Mouse (Mus musculus) liver, embryonic 14.5 days (tissue): Measurements from ENCODE around the gene Sp100. TPM values are rescaled to one million over a fixed set of nuclear protein-coding genes. Genes with fewer than 3 reads are reported as not detected.
A peak's percentile ranks its signal among the peaks of the same experiment; 100 is the strongest.
"Not testable (repeated sequence)": the region's sequence is repeated elsewhere in the genome, so short reads cannot be mapped to it uniquely, and the experiment has no call there.

Experiments used
- ATAC-seq: fragments of 200-750 bp; cut with Nextera tagmentation; 2 replicates; pipeline ENCODE4 v1.8.0; 2017; ENCODE audit warnings: moderate number of reproducible peaks, mild to moderate bottlenecking, moderate library complexity; ENCODE audit not compliant: insufficient read depth
- DNase-seq, 3 experiments: peaks; one replicate each; pipeline ENCODE4 v3.0.0-alpha.2; 2012 to 2013; ENCODE audit warnings: low read depth in 3 of 3, low spot score in 3 of 3
- H3K27ac ChIP-seq: fragments of 300-500 bp; sonication (generic); 2 replicates; pipeline ENCODE4 v1.5.1; 2014; ENCODE audit warnings: moderate library complexity, mild to moderate bottlenecking, control low read depth, inconsistent platforms
- H3K27me3 ChIP-seq: fragments of 300-500 bp; sonication (generic); 2 replicates; pipeline ENCODE4 v1.6.1; 2014; ENCODE audit warnings: mild to moderate bottlenecking, low read length, moderate library complexity; ENCODE audit not compliant: control insufficient read depth, insufficient read depth
- H3K36me3 ChIP-seq: fragments of 300-500 bp; sonication (generic); replicated peaks from 2 replicates; pipeline ENCODE4 v1.6.1; 2014; ENCODE audit warnings: low read depth; ENCODE audit not compliant: control insufficient read depth, insufficient read depth
- H3K4me1 ChIP-seq, 2 experiments: fragments of 200-500 bp in 1 of 2; fragments of 300-500 bp in 1 of 2; sonication (generic) in 1 of 2; replicated peaks; 2 replicates each; pipeline ENCODE4 v1.6.1; 2012 to 2014; ENCODE audit warnings: antibody characterized with exemption in 1 of 2, inconsistent platforms in 1 of 2, low read length in 1 of 2; ENCODE audit not compliant: control insufficient read depth in 2 of 2, insufficient read depth in 2 of 2
- H3K4me2 ChIP-seq: fragments of 300-500 bp; sonication (generic); 2 replicates; pipeline ENCODE4 v1.6.1; 2014; ENCODE audit warnings: low read depth, mild to moderate bottlenecking, control low read depth, moderate library complexity
- H3K4me3 ChIP-seq, 2 experiments: fragments of 200-500 bp in 1 of 2; fragments of 300-500 bp in 1 of 2; sonication (generic) in 1 of 2; 2 replicates each; pipeline ENCODE4 v1.5.1; 2012 to 2014; ENCODE audit warnings: low read depth in 2 of 2, low read length in 2 of 2, mild to moderate bottlenecking in 2 of 2, control low read depth in 1 of 2, inconsistent platforms in 1 of 2, moderate library complexity in 1 of 2; ENCODE audit not compliant: insufficient read depth in 1 of 2
- H3K9ac ChIP-seq: fragments of 300-500 bp; sonication (generic); replicated peaks from 2 replicates; pipeline ENCODE4 v1.6.1; 2014; ENCODE audit warnings: mild to moderate bottlenecking, control low read depth, moderate library complexity
- H3K9me3 ChIP-seq: fragments of 300-500 bp; sonication (generic); 2 replicates; pipeline ENCODE4 v1.6.1; 2016; ENCODE audit warnings: low read length, mixed read lengths; ENCODE audit not compliant: control insufficient read depth
- WGBS: fragments of 180-500 bp; shearing (Covaris S2); extraction: QIAGEN DNeasy Blood & Tissue Kit; methylation state at CpG from one replicate; pipeline ENCODE4 v1.1.7; 2014; ENCODE audit not compliant: insufficient replicate concordance; 5-methylcytosine and 5-hydroxymethylcytosine counted together
- polyA plus RNA-seq, 2 experiments: library from polyadenylated mRNA; depleted of rRNA in 1 of 2; stranded (reverse) in 1 of 2; unstranded in 1 of 2; fragments of >200 nt; fragmentation: Nextera tagmentation in 1 of 2; extraction: Ambion mirVana in 1 of 2; gene quantifications; 2 replicates each; pipeline versions ENCODE4 v1.2.1 to v1.2.3; 2012 to 2014

Sp100 gene
- polyA plus RNA-seq (2012; rRNA removed), result 1.0 and 2.0 TPM in 2 replicates
- 2.6 and 3.2 TPM in 2 replicates for polyA plus RNA-seq (2014; fragmentation: Nextera tagmentation; extraction: Ambion mirVana)

- not testable (repeated sequence) for H3K4me2 ChIP-seq, H3K4me3 ChIP-seq, DNase-seq, H3K9me3 ChIP-seq, H3K27ac ChIP-seq, H3K27me3 ChIP-seq, H3K36me3 ChIP-seq, ATAC-seq, H3K9ac ChIP-seq, H3K4me1 ChIP-seq
- 41% methylated on average over 6 of the region's 6 CpGs for WGBS
Observed at GRCm38 (mm10) chr1:85649881-85650280, at the start of gene Sp100. Gene Sp100 (plus strand): TSS chr1:85649988.

- not testable (repeated sequence) for ATAC-seq, H3K27ac ChIP-seq, H3K9ac ChIP-seq, H3K27me3 ChIP-seq, DNase-seq, H3K4me1 ChIP-seq, H3K4me3 ChIP-seq, H3K9me3 ChIP-seq, H3K36me3 ChIP-seq
- WGBS, result no CpG with 5 or more reads among the region's 5 CpGs
- peak within 1 kb of the TSS; percentile 42 for H3K4me2 ChIP-seq
Observed at GRCm38 (mm10) chr1:85600078-85600477, 49.7 kb upstream of the Sp100 start, which contains the start of gene Sp140. Gene Sp140 (plus strand): TSS chr1:85600378.

GRCm38 (mm10) chr1:85600794-85601193 lies 49.0 kb upstream of the Sp100 start:
- H3K9me3 ChIP-seq, H3K9ac ChIP-seq, H3K4me3 ChIP-seq, H3K27ac ChIP-seq, H3K4me1 ChIP-seq, ATAC-seq, H3K27me3 ChIP-seq, H3K36me3 ChIP-seq: not testable (repeated sequence)
- peak in 1 of 3 experiments; percentile 0 for DNase-seq
- peak overlapping the region; percentile 42 for H3K4me2 ChIP-seq
- WGBS, result 44% methylated on average over 4 of the region's 4 CpGs

GRCm38 (mm10) chr1:85604341-85604740 lies 45.4 kb upstream of the Sp100 start:
- not testable (repeated sequence) for H3K4me2 ChIP-seq, H3K36me3 ChIP-seq, H3K9me3 ChIP-seq, H3K9ac ChIP-seq, ATAC-seq, H3K27ac ChIP-seq, H3K27me3 ChIP-seq, H3K4me1 ChIP-seq, DNase-seq, H3K4me3 ChIP-seq
- WGBS, result no CpG with 5 or more reads among the region's 1 CpGs

- DNase-seq, H3K9me3 ChIP-seq, H3K27ac ChIP-seq, H3K4me3 ChIP-seq, H3K9ac ChIP-seq, H3K36me3 ChIP-seq, H3K27me3 ChIP-seq, ATAC-seq, H3K4me2 ChIP-seq, H3K4me1 ChIP-seq: not testable (repeated sequence)
- WGBS, result 62% methylated on average over 3 of the region's 4 CpGs
Observed at GRCm38 (mm10) chr1:85608361-85608760, 41.4 kb upstream of the Sp100 start.

- H3K4me2 ChIP-seq, ATAC-seq, DNase-seq, H3K4me1 ChIP-seq, H3K36me3 ChIP-seq, H3K9me3 ChIP-seq, H3K9ac ChIP-seq, H3K27me3 ChIP-seq, H3K4me3 ChIP-seq, H3K27ac ChIP-seq: not testable (repeated sequence)
- no CpG with 5 or more reads among the region's 4 CpGs for WGBS
Observed at GRCm38 (mm10) chr1:85610581-85610980, 39.2 kb upstream of the Sp100 start.

DNA sequence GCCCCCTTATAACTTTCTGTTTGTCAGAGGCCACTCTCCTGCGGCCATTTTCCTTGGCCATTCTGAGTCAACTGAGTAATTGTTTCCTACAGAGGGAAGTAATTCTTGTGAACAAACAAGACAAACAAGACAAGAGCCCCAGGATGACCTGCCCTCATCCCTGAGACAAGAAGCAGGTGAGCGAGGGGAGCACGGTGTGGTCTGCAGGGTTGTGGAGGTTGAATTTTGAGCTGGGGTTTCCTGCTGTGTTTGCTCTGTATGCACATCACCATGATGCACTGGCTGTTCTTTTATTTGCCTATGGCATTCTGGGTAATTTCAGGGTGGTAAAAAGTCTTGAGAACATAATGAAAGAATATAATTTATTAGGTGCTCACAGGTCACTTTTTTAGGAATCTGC lies 34.7 kb upstream of the Sp100 start:
- not testable (repeated sequence) for H3K4me2 ChIP-seq, H3K27me3 ChIP-seq, ATAC-seq, H3K27ac ChIP-seq, DNase-seq, H3K9me3 ChIP-seq, H3K36me3 ChIP-seq, H3K4me3 ChIP-seq, H3K4me1 ChIP-seq, H3K9ac ChIP-seq
- 75% methylated on average over 3 of the region's 3 CpGs for WGBS

DNA sequence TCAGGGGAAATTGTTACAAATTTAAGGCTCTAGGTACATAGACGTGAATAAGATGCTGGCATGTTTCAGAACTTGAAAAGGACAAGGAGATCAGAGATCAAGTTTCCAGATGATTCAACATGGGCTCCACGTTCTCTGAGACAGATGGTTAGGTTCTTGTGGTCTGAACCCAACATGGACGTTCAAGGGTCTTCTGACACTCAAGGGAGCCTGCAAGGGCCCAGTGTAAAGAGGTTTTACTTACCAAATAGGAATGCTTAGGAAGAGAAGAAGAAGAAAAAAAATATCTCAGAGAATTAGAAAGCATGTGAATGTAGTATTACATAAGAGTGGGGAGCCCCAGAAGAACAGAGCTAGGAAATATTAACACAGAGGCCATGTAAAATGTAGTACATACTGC lies 34.0 kb upstream of the Sp100 start:
- H3K4me2 ChIP-seq, DNase-seq, ATAC-seq, H3K4me1 ChIP-seq, H3K27ac ChIP-seq, H3K36me3 ChIP-seq, H3K4me3 ChIP-seq, H3K27me3 ChIP-seq, H3K9me3 ChIP-seq, H3K9ac ChIP-seq: not testable (repeated sequence)
- WGBS, result 41% methylated on average over 3 of the region's 3 CpGs
